Mouse (Mus musculus): ENCODE data around the gene Nr1d2.
"Not testable (repeated sequence)": the region's sequence is repeated elsewhere in the genome, so short reads cannot be mapped to it uniquely, and the experiment has no call there.

- not testable (repeated sequence) for TF ChIP-seq POLR2A (IDR thresholded peaks at IDR 0.05; ENCODE audit: insufficient read length, low read depth); SRF (IDR thresholded peaks at IDR 0.05; ENCODE audit: control insufficient read depth, insufficient read length, low read depth); TCF12 (IDR thresholded peaks at IDR 0.05; ENCODE audit: insufficient read depth, poor library complexity, severe bottlenecking)
Observed at GRCm38 (mm10) chr14:18226181-18226580, 12.7 kb downstream of the Nr1d2 start.

All from myocyte (in vitro differentiated cells).